Mouse (Mus musculus): Measurements from ENCODE around the gene Exoc7.

- no peak for TF ChIP-seq CTCF (IDR thresholded peaks at IDR 0.05; ENCODE audit: low read depth)
- no peak for TF ChIP-seq EP300 (optimal IDR thresholded peaks at IDR 0.05)
Observed at GRCm38 (mm10) chr11:116285770-116286191, 21.3 kb downstream of the Exoc7 start.

All from stomach, postnatal 0 days (tissue).